Mouse (Mus musculus) midbrain, embryonic 12.5 days (tissue): ENCODE results near the gene Socs2. TPM values are rescaled to one million over a fixed set of nuclear protein-coding genes. Genes with fewer than 3 reads are reported as not detected.

Experiments
- ATAC-seq: fragments of 200-750 bp; cut with Nextera tagmentation; 2 replicates; pipeline ENCODE4 v1.8.0; 2017; ENCODE audit warnings: low read depth, moderate TSS enrichment, moderate library complexity; ENCODE audit not compliant: low FRiP score
- H3K27ac ChIP-seq: fragments of 300-500 bp; sonication (generic); replicated peaks from 2 replicates; pipeline ENCODE4 v1.5.1; 2016; ENCODE audit warnings: mild to moderate bottlenecking
- H3K27me3 ChIP-seq: fragments of 300-500 bp; sonication (generic); 2 replicates; pipeline ENCODE4 v1.6.1; 2016; ENCODE audit warnings: mild to moderate bottlenecking
- H3K36me3 ChIP-seq: fragments of 300-500 bp; sonication (generic); 2 replicates; pipeline ENCODE4 v1.6.1; 2016
- H3K4me1 ChIP-seq: fragments of 300-500 bp; sonication (generic); 2 replicates; pipeline ENCODE4 v1.6.1; 2016
- H3K4me2 ChIP-seq: fragments of 300-500 bp; sonication (generic); replicated peaks from 2 replicates; pipeline ENCODE4 v1.6.1; 2016; ENCODE audit warnings: mild to moderate bottlenecking, moderate library complexity
- H3K4me3 ChIP-seq: fragments of 300-500 bp; sonication (generic); 2 replicates; pipeline ENCODE4 v1.5.1; 2016; ENCODE audit warnings: mild to moderate bottlenecking
- H3K9ac ChIP-seq: fragments of 300-500 bp; sonication (generic); replicated peaks from 2 replicates; pipeline ENCODE4 v1.6.1; 2016; ENCODE audit warnings: mild to moderate bottlenecking, moderate library complexity
- H3K9me3 ChIP-seq: fragments of 300-500 bp; sonication (generic); 2 replicates; pipeline ENCODE4 v1.6.1; 2016; ENCODE audit warnings: mild to moderate bottlenecking
- WGBS: fragments of 180-500 bp; shearing (Covaris S2); methylation state at CpG from one replicate; pipeline ENCODE4 v1.1.7; 2016; 5-methylcytosine and 5-hydroxymethylcytosine counted together
- polyA plus RNA-seq: library from polyadenylated mRNA; unstranded; fragments of >200 nt; fragmentation: Nextera tagmentation; extraction: Ambion mirVana; gene quantifications from 2 replicates; pipeline ENCODE4 v1.2.1, GENCODE M21; 2016

Socs2 gene
- polyA plus RNA-seq, 1 experiment from 2014 or later, result 37.9 TPM

- Histone ChIP-seq H3K4me2 (no peak overlapping the region), H3K27me3 (no peaks in the 10 kb centered on the region), H3K4me3 (no peak overlapping the region), H3K9ac (no peak overlapping the region), H3K27ac (no peak overlapping the region), H3K4me1 (no peaks in the 10 kb centered on the region), H3K36me3 (no peaks in the 10 kb centered on the region), H3K9me3 (no peaks in the 10 kb centered on the region)
- no peak for ATAC-seq
- WGBS, result 91% methylated on average over 6 of the region's 6 CpGs
Measured at GRCm38 (mm10) chr10:95386527-95386926, 30.5 kb downstream of the Socs2 start.

- WGBS, result 79% methylated on average over 4 of the region's 4 CpGs
Measured at GRCm38 (mm10) chr10:95385801-95386203, 31.2 kb downstream of the Socs2 start.

DNA sequence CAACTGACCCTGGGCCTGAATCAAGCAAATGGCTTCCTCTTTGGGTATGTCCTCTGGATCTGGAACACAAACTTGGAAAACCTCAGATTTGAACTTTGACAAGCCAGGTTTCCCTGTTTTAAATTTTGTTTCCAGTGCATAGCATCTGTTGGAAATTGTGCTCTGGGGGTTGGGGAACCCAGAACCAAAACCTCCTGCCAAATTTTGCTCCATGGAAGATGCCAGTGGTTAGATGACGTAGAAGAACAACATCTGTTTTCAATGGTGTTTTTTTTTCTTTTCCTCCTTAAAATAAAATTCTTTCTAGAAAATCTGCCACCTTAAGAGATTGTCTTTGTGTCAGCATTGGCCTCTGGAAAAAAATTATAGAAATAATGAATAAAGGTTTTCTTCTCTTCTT is 31.9 kb downstream of the Socs2 start:
- Histone ChIP-seq H3K9ac (no peak overlapping the region), H3K27ac (no peak overlapping the region), H3K9me3 (no peaks in the 10 kb centered on the region), H3K27me3 (no peaks in the 10 kb centered on the region), H3K4me3 (no peak overlapping the region), H3K4me1 (no peaks in the 10 kb centered on the region), H3K4me2 (no peak overlapping the region), H3K36me3 (no peaks in the 10 kb centered on the region)
- ATAC-seq, result no peak
- WGBS, result 85% methylated on average over 1 of the region's 1 CpGs

More at GRCm38 (mm10) chr10:95385801-95386203, 31.2 kb downstream of the Socs2 start:
- no peaks in the 10 kb centered on the region for H3K9me3 ChIP-seq
- no peaks in the 10 kb centered on the region for H3K27me3 ChIP-seq
- H3K36me3 ChIP-seq, result no peaks in the 10 kb centered on the region
- H3K4me2 ChIP-seq, result no peak overlapping the region
- H3K4me3 ChIP-seq, result no peak overlapping the region
- H3K9ac ChIP-seq, result no peak overlapping the region
- no peaks in the 10 kb centered on the region for H3K4me1 ChIP-seq
- no peak for ATAC-seq
- H3K27ac ChIP-seq, result no peak overlapping the region

- no peak for ATAC-seq
- Histone ChIP-seq H3K4me3 (no peak overlapping the region), H3K36me3 (no peaks in the 10 kb centered on the region), H3K9me3 (no peaks in the 10 kb centered on the region), H3K27ac (no peak overlapping the region), H3K4me1 (no peaks in the 10 kb centered on the region), H3K27me3 (no peaks in the 10 kb centered on the region), H3K9ac (no peak overlapping the region), H3K4me2 (no peak overlapping the region)
- WGBS, result 91% methylated on average over 8 of the region's 8 CpGs
Measured at GRCm38 (mm10) chr10:95384446-95384845, 32.5 kb downstream of the Socs2 start.

DNA sequence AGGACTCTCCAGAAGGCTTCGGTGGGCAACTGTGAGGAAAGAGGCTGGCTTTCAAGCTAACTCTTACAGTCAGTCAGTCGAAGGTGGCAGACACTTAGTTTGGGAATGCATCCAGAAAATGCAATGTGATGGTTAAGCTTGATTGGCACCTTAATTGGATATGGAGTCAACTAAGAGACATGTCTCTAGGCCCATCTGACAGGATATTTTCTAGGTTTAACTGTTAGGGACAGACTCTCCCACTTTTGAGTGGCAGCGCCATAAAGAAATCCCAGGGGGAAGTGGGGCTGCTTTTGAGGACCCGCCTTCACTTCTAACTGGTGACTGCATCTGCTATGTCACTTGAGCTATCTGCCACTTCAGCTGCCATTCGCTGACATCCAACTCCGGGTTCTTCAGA is 43.6 kb downstream of the Socs2 start:
- Histone ChIP-seq H3K27ac (no peak overlapping the region), H3K4me1 (no peaks in the 10 kb centered on the region), H3K4me3 (no peak overlapping the region), H3K9ac (no peak overlapping the region), H3K9me3 (no peaks in the 10 kb centered on the region), H3K27me3 (no peaks in the 10 kb centered on the region), H3K4me2 (no peak overlapping the region), H3K36me3 (no peaks in the 10 kb centered on the region)
- ATAC-seq, result no peak
- WGBS, result 93% methylated on average over 6 of the region's 6 CpGs

DNA sequence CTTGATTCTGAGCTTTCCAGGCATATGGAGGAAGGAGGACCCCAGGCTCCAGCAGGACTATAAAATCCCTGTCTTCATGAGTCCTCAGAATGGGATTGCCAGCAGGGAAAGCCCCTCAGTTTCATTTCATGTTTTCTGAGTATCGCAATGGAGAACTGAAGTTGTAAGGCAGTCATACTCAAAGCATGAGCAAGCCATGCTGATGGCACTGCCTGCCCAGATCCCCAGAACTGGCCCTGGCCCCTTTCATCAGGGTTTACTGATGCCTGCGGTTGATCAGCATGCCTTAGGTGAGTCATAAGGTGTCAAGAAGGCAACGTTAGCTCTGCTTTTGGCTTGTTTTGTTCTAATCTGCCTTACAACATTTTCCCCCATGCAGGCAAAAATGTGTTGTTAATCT is 45.0 kb downstream of the Socs2 start:
- H3K27ac ChIP-seq, result no peak overlapping the region
- no peak for ATAC-seq
- H3K9ac ChIP-seq, result no peak overlapping the region
- H3K4me2 ChIP-seq, result no peak overlapping the region
- no peak overlapping the region for H3K4me3 ChIP-seq
- H3K9me3 ChIP-seq, result no peaks in the 10 kb centered on the region
- H3K4me1 ChIP-seq, result no peaks in the 10 kb centered on the region
- WGBS, result 90% methylated on average over 3 of the region's 3 CpGs
- no peaks in the 10 kb centered on the region for H3K36me3 ChIP-seq
- no peaks in the 10 kb centered on the region for H3K27me3 ChIP-seq

DNA sequence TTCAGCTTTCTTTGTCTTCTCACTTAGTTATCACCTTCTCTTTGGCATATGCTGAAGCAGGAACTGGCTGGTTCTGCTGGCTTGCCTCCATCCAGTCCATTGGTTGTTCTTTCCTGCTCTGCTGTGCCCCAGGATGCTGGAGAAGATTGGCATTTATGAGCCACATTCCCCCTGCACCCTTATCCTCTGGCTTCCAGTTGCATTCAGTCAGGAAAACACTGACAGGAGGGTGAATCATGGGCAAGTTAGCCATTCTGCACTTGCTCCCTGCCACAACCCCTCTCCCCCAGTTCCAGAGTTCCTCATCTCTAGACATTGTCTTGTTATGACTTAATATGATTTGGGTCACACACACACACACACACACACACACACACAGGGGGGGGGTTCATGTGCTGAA is 47.8 kb downstream of the Socs2 start:
- no peaks in the 10 kb centered on the region for H3K27me3 ChIP-seq
- ATAC-seq, result no peak
- no peaks in the 10 kb centered on the region for H3K36me3 ChIP-seq
- no peak overlapping the region for H3K4me2 ChIP-seq
- no peak overlapping the region for H3K9ac ChIP-seq
- H3K4me3 ChIP-seq, result no peak overlapping the region
- no peaks in the 10 kb centered on the region for H3K4me1 ChIP-seq
- H3K9me3 ChIP-seq, result no peaks in the 10 kb centered on the region
- H3K27ac ChIP-seq, result no peak overlapping the region

DNA sequence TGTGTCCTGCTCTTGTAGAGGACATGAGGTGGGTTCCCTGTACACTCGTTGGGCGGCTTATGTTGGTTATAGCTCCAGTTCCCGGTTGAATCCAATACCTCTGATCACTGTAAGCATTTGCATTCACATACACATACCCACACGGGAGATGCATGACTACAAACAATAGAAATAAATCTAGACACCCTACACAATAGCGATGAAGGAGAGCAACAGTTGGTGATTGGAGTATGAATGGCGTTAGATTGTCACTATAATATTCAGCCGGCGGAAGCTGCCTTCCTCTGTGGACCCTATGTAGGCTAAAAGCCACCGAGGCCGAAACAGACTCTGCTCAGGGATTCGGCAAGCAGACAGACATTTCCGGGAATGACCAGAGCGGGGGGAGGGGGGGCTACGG is 48.8 kb downstream of the Socs2 start:
- Histone ChIP-seq H3K27ac (no peak overlapping the region), H3K27me3 (no peaks in the 10 kb centered on the region), H3K4me3 (no peak overlapping the region), H3K4me1 (peaks cover 3% of the 10 kb centered on the region; the same call in 1 of the 2 replicates), H3K36me3 (no peaks in the 10 kb centered on the region), H3K4me2 (no peak overlapping the region), H3K9ac (no peak overlapping the region), H3K9me3 (no peaks in the 10 kb centered on the region)
- no peak for ATAC-seq
- 93% methylated on average over 14 of the region's 14 CpGs for WGBS

DNA sequence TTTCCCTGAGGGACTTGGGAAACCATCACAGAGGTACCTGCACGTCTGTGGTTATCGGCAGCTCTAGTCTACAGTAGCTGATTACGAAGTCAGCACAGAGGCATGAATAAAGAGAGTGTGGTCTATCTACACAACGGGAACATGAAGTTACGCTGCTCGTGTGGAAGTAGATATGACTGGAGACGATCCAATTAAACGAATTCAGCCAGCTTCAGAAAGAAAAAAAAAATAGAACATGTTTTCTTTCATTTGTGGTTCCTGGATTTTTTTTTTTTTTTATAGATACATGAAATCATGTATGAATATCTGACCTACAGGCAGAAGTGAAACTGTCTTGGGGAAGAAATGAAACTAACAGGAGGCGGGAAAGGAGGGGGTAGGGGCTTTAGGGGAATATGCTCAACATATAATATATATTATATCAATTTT is 49.3 kb downstream of the Socs2 start:
- no peaks in the 10 kb centered on the region for H3K27me3 ChIP-seq
- peaks cover 3% of the 10 kb centered on the region; the same call in 1 of the 2 replicates for H3K4me1 ChIP-seq
- H3K9ac ChIP-seq, result no peak overlapping the region
- WGBS, result 91% methylated on average over 9 of the region's 9 CpGs
- no peak overlapping the region for H3K4me2 ChIP-seq
- H3K4me3 ChIP-seq, result no peak overlapping the region
- no peaks in the 10 kb centered on the region for H3K9me3 ChIP-seq
- H3K27ac ChIP-seq, result no peak overlapping the region
- H3K36me3 ChIP-seq, result no peaks in the 10 kb centered on the region
- no peak for ATAC-seq

DNA sequence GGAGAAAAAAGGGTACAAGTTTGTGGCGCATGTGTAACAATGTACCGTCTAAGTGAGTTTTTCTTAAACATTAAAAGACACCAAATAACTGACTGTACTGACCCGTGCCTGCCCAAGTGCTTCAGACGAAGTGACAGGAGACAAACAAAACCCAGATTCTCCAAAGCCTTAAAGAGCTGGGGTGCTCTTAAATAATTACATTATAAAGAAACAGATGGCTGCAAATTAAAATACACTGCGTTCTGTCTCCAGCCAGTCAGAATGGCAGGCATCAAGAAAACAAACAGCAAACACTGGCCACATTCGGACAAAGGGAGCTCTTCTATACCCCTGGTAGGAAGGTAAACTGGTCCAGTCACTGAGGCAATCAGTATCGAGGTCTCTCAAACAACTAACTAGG is 49.7 kb downstream of the Socs2 start:
- Histone ChIP-seq H3K9me3 (no peaks in the 10 kb centered on the region), H3K27me3 (no peaks in the 10 kb centered on the region), H3K36me3 (no peaks in the 10 kb centered on the region), H3K9ac (no peak overlapping the region), H3K27ac (no peak overlapping the region), H3K4me1 (peaks cover 3% of the 10 kb centered on the region; the same call in 1 of the 2 replicates), H3K4me3 (no peak overlapping the region), H3K4me2 (no peak overlapping the region)
- 81% methylated on average over 7 of the region's 7 CpGs for WGBS
- ATAC-seq, result no peak

- Histone ChIP-seq H3K4me3 (no peak overlapping the region), H3K36me3 (no peaks in the 10 kb centered on the region), H3K9ac (no peak overlapping the region), H3K4me2 (no peak overlapping the region), H3K27ac (no peak overlapping the region), H3K27me3 (no peaks in the 10 kb centered on the region), H3K9me3 (no peaks in the 10 kb centered on the region), H3K4me1 (peaks cover 3% of the 10 kb centered on the region; the same call in 1 of the 2 replicates)
- WGBS, result 32% methylated on average over 2 of the region's 2 CpGs
- ATAC-seq, result no peak
Measured at GRCm38 (mm10) chr10:95362326-95362725, 54.7 kb downstream of the Socs2 start.

- ATAC-seq, result no peak
- Histone ChIP-seq H3K4me2 (no peak overlapping the region), H3K9ac (no peak overlapping the region), H3K9me3 (no peaks in the 10 kb centered on the region), H3K27me3 (no peaks in the 10 kb centered on the region), H3K4me3 (no peak overlapping the region), H3K27ac (no peak overlapping the region), H3K4me1 (peaks cover 3% of the 10 kb centered on the region; the same call in 1 of the 2 replicates), H3K36me3 (no peaks in the 10 kb centered on the region)
- WGBS, result 92% methylated on average over 12 of the region's 12 CpGs
Measured at GRCm38 (mm10) chr10:95361260-95361841, 55.6 kb downstream of the Socs2 start.

GRCm38 (mm10) chr10:95360048-95360447 is 56.9 kb downstream of the Socs2 start:
- peaks cover 3% of the 10 kb centered on the region; the same call in 1 of the 2 replicates for H3K4me1 ChIP-seq
- no peaks in the 10 kb centered on the region for H3K9me3 ChIP-seq
- WGBS, result 92% methylated on average over 5 of the region's 5 CpGs
- H3K4me3 ChIP-seq, result no peak overlapping the region
- H3K9ac ChIP-seq, result no peak overlapping the region
- H3K36me3 ChIP-seq, result no peaks in the 10 kb centered on the region
- no peak overlapping the region for H3K27ac ChIP-seq
- no peak overlapping the region for H3K4me2 ChIP-seq
- no peak for ATAC-seq
- no peaks in the 10 kb centered on the region for H3K27me3 ChIP-seq
